Mouse (Mus musculus): ENCODE measurements at regions not wholly inside any gene's neighbourhood (a gene's known extent, or its start where the extent isn't known, plus 50 kb on each side); places are given as distances from the start of the nearest gene placed in this dataset.

DNA sequence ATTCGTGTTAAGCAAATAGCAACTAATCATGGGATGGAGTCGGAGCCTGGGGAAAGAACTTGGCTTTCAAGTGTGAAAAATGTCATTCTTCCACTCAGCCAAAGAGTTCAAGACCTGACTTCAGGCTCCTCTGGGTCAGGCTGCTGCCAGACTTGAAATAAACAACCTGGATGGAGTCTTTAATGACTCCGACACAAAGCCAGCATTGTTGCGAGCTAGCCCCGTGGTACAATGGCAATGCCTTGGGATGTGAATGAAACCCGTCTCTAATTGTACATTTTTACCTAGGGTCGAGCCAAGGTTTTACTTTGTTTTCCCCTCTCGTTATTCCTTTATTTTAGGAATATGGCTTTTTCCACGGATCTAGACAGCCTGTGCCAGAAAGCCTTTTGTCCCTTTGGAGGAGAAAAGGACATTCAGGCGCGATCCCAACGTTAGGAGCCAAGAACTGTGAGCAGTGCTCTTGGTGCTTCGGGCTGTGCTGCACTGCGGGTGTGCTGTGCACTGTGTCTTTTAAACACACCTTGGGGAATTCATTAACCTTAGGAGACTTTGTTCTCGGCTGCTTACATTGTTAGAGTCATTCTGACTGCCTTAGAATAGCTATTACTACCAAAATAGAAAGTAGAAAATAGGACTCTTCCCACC lies 398.1 kb downstream of the Cd83 start:
- no peak for DNase-seq (ENCODE audit: low read depth)

DNA sequence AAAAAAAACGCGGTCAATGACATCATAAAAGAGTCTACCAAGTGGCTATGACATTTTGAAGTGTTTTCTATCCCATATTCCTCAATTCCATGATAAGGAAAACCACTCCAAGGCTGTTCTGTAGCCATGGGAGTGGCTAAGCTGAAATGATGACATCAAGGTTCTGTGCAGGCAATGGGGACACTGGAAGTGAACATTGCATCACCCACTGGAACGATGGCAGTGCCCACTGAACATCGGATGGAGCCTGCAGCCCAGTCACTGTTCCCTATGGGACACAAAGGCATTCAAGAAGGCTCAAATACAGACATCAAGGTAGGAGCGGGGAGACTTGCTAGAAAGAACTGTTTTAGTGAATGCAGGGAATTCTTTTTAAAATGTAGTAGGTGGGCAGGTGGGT lies 410.8 kb downstream of the Cd83 start:
- DNase-seq (ENCODE audit: low read depth), result no peak

DNA sequence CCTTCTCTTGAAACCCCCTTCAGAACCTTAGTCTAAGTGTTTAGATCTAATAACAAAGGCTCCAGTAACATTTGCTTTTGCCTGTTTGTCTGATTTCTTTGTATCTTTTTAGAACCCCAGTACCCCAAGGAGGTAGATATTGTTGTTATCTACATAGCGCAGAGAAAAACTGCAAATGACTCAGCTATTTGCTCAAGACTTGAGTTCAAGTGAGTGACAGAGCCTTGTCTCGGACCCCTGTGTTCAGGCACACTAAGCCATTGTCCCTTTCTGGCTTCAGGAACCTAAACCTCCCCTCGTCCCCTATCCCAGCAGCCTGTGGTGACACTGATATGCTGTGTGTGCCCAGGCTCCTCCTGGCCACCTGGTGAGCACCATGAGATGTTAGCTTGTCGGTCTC lies 421.5 kb downstream of the Cd83 start:
- DNase-seq (ENCODE audit: low read depth), result peak; percentile 6

DNA sequence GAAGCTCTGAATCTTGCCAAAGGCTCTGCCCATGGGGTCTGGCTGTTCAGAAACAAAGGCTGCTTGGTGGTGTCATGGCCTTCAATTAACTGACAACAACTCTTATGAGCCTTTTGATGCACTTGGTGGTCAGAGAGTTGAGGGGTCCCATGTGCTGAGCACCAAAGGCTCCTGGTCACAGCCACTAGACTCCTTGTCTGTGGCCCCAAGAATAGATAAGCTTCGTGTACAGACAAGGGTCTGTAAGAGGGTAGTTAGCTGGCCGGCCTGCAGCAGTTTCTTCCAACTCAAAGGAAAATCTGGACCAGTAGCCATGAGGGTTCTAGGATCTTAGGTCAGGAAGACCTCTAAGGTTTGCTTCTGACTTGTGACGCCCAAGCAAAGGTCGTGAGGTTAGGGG lies 421.9 kb downstream of the Cd83 start:
- DNase-seq (ENCODE audit: low read depth), result no peak

DNA sequence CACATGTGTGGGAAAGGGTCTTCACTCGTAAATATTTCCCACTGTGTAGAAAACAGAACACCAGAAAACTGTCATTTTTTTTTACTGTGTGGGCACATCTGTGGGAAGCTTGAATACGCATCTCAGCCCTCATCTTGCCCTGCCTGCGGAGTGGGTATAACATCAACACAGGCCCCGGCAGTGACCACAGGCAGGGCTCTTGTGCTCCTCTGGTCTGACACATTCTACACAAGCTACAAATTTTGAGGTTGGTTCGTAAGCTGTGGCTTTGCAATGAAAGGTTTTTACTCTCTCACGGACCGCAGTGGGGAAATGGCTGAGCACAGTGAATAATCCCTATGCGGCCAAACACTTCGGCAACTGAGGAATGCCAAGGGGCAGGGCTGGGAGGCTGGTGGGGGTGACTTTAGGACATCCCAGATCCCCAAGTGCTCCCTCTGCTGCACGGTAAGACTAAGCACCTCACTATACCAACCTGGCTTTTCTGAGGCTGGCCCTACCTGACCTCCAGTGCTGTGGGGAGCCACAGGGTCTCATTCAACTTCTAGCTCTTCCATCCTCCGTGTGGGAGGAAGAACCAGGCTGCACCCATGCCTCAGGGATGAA lies 422.9 kb downstream of the Cd83 start:
- DNase-seq (ENCODE audit: low read depth), result no peak

DNA sequence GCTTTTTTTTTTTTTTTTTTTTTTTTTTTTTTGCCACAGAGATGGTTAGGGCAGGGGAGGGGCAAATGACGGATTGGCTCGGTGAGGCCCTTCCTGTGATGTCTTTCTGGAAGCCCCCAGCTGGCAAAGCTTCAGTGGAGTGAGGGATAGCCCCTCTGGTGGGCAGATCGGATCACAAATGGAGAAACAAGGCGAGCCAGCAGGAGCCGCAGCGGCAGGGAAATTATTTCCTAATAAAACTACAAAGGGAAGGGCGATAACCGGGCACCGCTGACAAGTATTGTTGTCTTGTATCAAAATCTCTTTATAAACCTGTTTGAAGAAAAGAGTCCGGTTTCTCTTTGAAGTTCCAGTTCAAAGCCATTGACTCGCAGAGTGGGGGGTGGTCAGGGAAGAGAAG lies 424.5 kb downstream of the Cd83 start:
- no peak for DNase-seq (ENCODE audit: low read depth)

DNA sequence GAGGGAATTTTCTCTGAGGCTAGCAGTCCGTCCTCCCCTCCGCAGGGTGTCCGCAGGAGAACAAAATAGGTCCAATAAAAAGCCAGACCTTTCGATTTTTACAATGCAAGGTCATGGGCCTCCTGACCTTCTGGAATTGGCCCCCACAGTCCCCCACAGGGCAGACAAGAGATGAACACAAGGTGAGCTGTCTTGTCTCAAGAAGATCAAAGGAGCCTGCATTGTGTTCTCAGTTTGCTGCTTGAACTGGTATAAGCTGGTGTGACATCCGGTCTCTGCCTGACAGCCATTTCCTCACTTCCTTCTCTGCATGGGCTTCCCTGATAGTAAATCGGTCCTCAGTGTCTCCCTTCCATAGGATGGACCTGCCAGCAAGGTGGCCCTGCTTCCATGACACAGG lies 425.5 kb downstream of the Cd83 start:
- no peak for DNase-seq (ENCODE audit: low read depth)

DNA sequence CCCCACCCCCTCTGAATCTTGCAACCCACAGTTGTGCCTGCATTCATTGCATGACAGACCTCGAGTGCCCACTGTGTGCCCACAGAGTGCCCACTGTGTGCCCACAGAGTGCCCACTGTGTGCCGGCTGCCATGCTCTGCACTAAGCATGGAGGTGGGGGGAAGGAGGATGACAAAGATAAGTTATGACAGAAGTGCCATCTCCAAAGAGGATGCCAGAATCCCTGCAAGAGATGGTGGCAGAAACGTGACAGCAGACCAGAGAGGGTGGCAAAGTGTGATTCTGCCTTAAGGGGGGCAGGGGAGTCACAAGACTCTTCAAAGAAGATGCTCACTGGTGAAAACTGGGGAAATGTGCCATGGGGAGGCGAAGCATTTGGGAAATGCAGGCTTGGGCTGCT lies 427.8 kb downstream of the Cd83 start:
- DNase-seq (ENCODE audit: low read depth), result no peak

DNA sequence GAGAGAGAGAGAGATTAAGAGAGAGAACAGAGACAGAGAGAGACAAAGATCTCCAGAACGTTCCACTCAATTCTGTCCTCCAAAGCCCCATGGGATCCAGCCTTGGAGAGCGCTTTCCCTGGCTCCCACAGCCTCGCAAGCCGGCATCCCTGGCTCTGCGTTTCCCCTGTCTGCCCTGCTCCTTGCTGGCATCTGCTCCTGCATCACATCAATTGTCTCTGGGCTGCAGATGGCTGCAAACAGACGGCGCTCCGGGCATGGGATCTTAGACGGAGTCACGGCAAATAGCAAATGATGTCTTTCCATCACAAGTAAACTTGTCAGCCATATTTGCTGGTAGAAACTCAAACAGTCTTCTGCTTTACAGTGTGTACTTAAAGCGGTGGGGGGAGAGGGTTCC lies 428.4 kb downstream of the Cd83 start:
- no peak for DNase-seq (ENCODE audit: low read depth)

DNA sequence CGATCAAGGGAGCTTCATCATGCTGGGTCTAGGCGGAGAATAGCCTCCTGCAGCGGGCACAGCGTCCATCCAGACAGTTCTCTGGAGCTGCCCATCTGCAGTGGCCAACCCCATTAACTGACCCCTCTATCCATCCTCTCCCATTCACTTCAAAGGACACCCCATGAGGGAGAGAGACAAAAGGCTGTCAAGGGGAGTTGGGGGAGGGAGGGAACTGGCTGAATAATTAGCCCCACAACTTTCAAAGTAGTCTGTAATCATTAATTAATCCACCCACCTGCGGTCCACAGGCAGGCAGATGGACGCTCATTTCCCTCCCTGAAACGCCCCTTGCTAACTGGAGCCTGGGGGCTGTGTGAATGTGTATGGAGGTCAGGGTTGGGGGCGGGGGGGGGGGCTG lies 433.7 kb downstream of the Cd83 start:
- DNase-seq (ENCODE audit: low read depth), result no peak

DNA sequence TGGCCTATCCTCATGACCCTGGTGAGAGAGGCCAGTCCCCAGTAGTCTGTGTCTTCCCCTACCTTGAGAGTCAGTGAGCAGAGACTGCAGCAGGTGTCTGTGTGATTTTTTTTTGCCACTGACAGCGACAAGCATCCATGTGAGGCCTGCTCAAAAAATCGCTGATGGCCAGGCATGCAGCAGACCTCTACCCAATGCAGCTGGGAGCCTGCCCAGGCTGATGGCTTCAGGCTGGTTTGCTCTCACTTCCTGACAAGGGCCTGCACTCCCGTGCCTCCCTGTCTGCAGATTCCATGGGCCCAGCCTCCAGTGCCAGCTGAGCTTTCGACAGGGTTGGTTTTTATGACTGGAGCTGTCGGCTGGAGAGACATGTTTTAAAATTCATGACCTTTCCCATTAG lies 437.1 kb downstream of the Cd83 start:
- no peak for DNase-seq (ENCODE audit: low read depth)

DNA sequence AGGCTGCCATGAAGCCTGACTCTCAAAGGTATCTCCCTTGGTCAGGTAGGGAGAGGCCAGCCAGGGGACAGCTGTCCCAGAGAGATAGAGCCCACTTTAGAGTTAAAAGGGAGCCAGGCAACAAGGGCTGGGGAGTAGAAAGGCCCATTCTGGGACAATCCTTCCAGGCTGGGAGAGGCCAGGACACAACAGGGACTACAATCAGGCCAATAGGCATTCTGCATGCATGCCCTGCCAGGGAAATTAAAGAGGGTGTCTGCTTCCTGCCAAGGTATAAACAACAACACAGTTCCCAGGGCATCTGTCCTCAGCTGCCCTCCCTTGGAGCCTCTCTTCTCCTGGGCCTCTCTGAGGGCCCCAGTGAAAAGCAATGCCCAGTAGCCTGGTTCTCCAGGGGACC lies 437.8 kb downstream of the Cd83 start:
- DNase-seq (ENCODE audit: low read depth), result no peak

DNA sequence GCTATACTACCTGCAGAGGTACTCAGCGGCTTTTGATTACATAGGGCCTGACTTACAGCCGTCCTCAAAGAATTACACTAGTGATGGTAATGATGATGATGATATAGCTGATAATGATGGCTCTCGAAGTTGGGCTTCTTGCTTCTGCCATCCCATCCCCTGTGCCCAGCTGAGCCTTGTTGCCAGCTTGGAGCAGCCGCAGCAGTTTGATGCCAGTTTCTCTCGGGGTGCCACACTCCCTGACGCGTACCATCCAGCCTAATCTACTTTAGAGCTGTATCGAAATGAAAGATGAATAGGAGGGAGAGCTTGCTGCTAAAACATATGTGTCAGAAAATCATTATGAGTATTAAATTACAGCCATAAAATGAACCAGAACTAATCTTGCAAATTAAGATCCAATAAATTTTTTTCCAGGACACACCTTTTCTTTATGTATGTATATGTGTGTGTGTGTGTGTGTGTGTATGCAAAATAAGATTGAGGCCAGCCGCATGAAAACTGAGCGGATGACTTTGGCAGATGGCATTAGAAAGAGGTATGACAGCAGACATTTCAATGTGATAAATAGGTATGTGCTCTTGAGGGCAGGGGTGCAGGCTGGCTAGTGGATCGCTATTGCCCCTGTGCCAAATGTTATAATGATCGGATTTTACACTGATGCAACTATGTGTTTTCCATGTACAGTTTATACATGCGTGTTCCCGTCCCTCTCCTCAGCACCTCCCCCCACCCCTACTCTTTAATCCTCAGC lies 443.3 kb downstream of the Cd83 start:
- DNase-seq (ENCODE audit: low read depth), result no peak

DNA sequence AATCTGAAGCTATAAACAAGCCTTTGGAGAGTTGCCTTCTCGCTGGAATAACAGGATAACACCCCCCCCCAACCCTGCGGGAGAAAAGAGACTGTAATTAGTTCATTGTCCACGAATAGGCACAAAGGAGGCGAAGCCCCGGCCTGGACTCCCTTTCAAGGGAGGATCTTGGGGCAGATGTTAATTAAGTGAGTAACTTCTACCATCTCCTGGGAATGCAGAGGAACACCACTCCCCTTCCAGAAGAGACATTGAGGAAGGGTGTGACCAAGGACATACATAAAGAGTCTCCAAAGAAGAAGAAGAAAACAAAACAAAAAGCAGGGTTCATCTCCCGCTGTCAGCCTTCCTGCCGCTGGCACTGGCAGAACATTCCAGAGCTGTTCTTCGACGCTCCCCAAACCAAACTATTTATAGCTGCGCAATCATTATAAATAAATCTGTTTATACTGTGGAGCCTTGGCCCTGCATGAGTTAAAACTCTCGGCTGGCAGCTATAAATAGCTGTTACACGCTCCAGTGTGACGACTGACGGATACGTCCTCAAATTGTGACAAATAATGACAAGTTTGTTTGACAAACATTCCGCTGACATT lies 444.1 kb downstream of the Cd83 start:
- DNase-seq (ENCODE audit: low read depth), result no peak

DNA sequence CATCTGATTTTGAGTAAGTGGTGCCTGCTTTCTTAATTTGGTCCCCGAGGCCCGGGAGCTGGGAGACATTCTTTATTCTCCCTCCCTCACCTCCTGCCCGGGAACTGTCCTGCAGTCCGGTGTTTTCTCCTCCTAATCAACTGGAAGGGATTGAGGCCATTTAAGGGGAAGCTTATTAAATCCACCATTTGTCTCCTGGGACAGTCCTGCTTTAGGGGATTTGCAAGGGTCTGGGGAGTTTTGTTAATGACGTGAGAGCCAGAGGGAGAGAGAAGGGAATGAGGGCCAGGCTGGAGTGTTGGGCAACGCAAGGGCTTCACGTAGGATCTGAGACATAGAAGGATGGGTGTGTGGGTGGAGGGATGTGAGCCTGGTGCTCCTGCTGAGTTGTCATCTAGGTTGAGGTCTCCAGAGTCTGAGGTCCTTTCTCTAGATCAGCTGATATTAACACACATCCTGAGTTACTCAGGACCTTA lies 444.6 kb downstream of the Cd83 start:
- no peak for DNase-seq (ENCODE audit: low read depth)

DNA sequence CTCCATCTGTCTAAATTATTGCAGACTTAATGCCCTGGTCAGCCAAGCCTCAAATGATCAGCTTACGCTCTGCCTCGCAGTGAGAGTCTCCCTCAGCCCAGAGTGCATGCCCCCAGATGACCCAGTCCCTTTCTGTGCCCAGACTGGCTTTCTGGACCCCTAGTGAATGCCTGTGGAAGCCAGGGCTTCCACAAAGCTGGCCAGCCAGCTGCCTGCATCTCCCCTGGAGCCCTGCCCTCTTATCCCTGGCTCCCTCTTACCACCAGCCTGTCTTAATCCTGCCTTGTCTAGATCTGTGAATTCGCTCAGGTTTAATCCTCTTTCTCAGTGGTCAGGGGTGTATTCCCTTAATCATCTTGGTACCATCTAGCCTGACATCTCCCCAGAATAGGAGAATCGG lies 446.8 kb downstream of the Cd83 start:
- no peak for DNase-seq (ENCODE audit: low read depth)

DNA sequence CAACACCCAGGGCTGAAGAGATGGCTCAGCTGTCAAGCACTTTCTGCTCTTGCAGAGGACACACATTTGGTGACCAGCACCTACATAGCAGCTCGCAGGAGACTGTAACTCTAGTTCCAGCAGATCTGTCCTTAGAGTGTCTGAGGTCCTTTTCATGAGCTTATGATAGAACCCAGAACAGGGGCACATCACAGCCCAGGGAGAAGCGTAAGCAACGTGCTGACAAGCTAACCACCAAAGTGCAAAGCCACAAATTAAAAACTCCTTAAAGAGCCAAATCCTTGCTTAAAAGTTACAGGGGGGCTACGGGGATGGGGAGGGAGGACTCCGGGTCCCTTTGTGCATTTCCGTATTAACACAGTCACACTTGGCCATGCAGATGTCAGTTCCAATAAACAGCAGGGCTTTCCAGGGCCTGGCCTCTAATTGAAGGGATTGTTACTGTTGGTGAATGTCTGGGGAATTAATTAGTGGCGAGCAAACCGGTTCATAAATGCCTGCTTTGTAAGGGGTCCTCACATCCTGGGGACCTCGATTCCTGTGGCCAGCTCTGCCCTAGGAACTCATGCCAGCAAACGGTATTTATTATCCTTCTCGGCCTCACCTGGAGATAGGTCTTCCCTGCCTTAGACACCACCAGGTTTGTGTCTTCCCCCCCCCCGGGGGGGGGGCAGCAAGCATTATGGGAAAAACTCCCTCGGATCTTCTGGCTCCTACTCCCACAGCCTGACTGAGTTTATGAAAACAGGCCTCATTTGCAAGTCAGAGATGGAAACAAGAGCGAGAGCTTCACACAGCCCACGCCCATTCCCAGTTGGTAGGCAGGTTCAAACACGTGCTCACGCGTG lies 447.5 kb downstream of the Cd83 start:
- no peak for DNase-seq (ENCODE audit: low read depth)

DNA sequence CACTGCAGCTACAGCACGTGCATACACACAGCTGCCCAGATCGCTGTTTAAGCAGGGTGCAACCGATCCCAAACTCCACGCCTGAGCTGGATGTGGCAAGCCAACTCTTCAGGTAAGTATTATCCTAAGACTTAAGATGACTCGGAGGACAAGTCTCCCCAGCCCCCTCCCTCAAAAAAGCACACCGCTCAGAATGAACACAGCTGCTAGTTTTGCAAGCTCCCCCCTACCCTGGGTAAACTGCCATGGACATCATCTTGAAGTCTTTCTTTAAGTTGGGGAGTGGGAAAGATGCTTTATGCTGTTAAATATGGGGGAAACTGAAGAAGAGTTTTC lies 448.1 kb downstream of the Cd83 start:
- no peak for DNase-seq (ENCODE audit: low read depth)

DNA sequence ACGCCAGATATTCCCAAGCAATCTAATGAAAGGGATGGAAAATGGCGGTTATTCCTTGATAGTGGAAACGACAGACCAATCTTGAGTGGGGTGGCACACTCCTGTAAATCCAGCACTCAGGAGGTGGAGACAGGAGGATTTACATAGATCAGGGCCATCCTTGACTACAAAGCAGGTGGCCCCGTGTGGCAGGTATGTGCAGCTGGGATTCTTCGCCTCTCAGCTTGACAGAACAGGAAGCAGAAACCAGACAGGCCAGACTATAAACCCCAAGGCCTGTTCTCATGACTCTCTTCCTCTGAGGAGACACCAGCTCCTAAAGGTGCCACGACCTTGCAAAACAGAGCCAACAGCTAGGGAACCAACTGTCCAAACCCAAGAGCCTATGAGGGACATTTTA lies 449.7 kb downstream of the Cd83 start:
- no peak for DNase-seq (ENCODE audit: low read depth)

DNA sequence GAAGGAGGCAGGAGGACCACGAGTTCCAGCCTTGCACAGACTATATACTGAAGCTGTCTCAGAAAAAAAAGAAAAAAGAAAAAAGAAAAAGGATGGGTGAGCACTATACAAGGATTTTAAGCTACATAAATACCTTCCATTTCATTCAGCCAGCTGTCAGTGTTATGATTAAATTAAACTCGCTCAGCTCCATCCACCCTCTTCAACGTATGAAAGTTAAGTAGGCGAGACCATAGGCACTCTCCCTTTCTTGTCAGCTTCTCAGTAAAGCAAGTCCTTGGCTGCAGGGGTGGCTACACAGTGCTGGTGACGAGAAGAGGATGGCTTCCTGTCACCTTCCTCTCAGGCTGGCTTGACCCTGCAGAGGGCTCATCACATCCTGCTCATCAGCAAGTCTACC lies 450.7 kb downstream of the Cd83 start:
- DNase-seq (ENCODE audit: low read depth), result no peak

DNA sequence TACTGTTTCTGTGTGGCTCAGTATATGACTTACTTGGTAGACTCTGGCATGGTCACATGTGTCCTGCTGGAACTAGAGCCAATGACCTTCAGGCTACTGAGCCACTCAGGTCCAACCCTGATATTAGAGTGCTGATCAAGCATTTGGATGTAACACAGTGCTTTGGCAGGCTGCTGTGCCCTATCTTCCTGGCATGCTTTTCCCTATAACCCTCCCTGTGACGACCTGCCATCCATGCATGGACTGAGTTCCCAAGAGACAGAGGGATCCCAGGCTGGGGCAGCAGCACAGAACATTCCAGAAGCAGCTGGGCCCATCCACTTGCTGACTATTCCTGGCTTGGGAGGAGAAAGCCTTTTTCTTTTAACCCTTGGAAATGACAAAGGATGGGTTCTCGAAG lies 451.4 kb downstream of the Cd83 start:
- DNase-seq (ENCODE audit: low read depth), result no peak

DNA sequence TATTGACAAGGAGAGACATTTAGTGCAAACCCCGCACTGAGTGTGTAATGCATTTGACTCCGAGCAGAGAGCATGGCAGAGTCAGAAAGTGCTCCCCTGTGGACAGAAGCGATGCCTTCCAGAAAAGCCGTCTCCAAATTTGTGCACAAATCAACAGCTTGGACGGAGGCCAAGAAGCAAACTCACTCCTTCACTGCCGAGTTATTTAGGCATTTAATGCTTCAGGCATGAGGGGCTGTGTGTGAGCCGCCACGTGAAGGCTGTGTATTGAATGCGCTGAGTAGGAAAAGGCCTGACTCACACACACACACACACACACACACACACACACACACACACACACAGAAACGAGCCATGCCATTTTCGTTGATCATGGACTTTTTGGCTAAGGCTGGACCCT lies 453.7 kb downstream of the Cd83 start:
- DNase-seq (ENCODE audit: low read depth), result no peak
